Mouse (Mus musculus) heart, embryonic 12.5 days (tissue): ENCODE measurements at regions not wholly inside any gene's neighbourhood (a gene's known extent, or its start where the extent isn't known, plus 50 kb on each side); places are given as distances from the start of the nearest gene placed in this dataset.

Experiments used
- ATAC-seq: fragments of 200-750 bp; cut with Nextera tagmentation; 2 replicates; pipeline ENCODE4 v1.8.0; 2017; ENCODE audit warnings: moderate TSS enrichment, moderate library complexity; ENCODE audit not compliant: insufficient number of reproducible peaks, low FRiP score
- H3K27ac ChIP-seq: fragments of 300-500 bp; sonication (generic); 2 replicates; pipeline ENCODE4 v1.5.1; 2016; ENCODE audit warnings: mild to moderate bottlenecking, moderate library complexity; ENCODE audit not compliant: poor library complexity, severe bottlenecking
- H3K27me3 ChIP-seq: fragments of 300-500 bp; sonication (generic); replicated peaks from 2 replicates; pipeline ENCODE4 v1.6.1; 2016; ENCODE audit warnings: mild to moderate bottlenecking, moderate library complexity
- H3K36me3 ChIP-seq: fragments of 300-500 bp; sonication (generic); 2 replicates; pipeline ENCODE4 v1.6.1; 2016; ENCODE audit warnings: mild to moderate bottlenecking, moderate library complexity
- H3K4me1 ChIP-seq: fragments of 300-500 bp; sonication (generic); replicated peaks from 2 replicates; pipeline ENCODE4 v1.6.1; 2016; ENCODE audit warnings: mild to moderate bottlenecking
- H3K4me2 ChIP-seq: fragments of 300-500 bp; sonication (generic); 2 replicates; pipeline ENCODE4 v1.6.1; 2016; ENCODE audit warnings: mild to moderate bottlenecking, moderate library complexity
- H3K4me3 ChIP-seq: fragments of 300-500 bp; sonication (generic); 2 replicates; pipeline ENCODE4 v1.5.1; 2016; ENCODE audit warnings: mild to moderate bottlenecking
- H3K9ac ChIP-seq: fragments of 300-500 bp; sonication (generic); 2 replicates; pipeline ENCODE4 v1.6.1; 2016; ENCODE audit warnings: mild to moderate bottlenecking, moderate library complexity
- H3K9me3 ChIP-seq: fragments of 300-500 bp; sonication (generic); replicated peaks from 2 replicates; pipeline ENCODE4 v1.6.1; 2016; ENCODE audit warnings: mild to moderate bottlenecking, moderate library complexity
- WGBS: fragments of 180-500 bp; shearing (Covaris S2); methylation state at CpG from one replicate; pipeline ENCODE4 v1.1.7; 2016; 5-methylcytosine and 5-hydroxymethylcytosine counted together

GRCm38 (mm10) chr5:125843259-125843658 lies 311.7 kb downstream of the Tmem132b start:
- H3K27me3 ChIP-seq: no peaks in the 10 kb centered on the region
- no peak overlapping the region for H3K4me2 ChIP-seq
- H3K4me3 ChIP-seq: no peak overlapping the region
- no peaks in the 10 kb centered on the region for H3K36me3 ChIP-seq
- H3K4me1 ChIP-seq: no peaks in the 10 kb centered on the region
- no peak for ATAC-seq
- 59% methylated on average over 6 of the region's 6 CpGs for WGBS
- no peak overlapping the region for H3K27ac ChIP-seq
- no peak overlapping the region for H3K9ac ChIP-seq
- H3K9me3 ChIP-seq: peaks cover 34% of the 10 kb centered on the region

- peaks cover 41% of the 10 kb centered on the region for H3K9me3 ChIP-seq
- no peaks in the 10 kb centered on the region for H3K4me1 ChIP-seq
- H3K4me2 ChIP-seq: no peak overlapping the region
- no peak for ATAC-seq
- no peak overlapping the region for H3K27ac ChIP-seq
- WGBS: 77% methylated on average over 7 of the region's 7 CpGs
- no peak overlapping the region for H3K9ac ChIP-seq
- no peaks in the 10 kb centered on the region for H3K36me3 ChIP-seq
- no peak overlapping the region for H3K4me3 ChIP-seq
- no peaks in the 10 kb centered on the region for H3K27me3 ChIP-seq
Observed at GRCm38 (mm10) chr5:125849722-125850121, 318.1 kb downstream of the Tmem132b start.

- no peaks in the 10 kb centered on the region for H3K36me3 ChIP-seq
- 71% methylated on average over 9 of the region's 9 CpGs for WGBS
- no peak overlapping the region for H3K4me3 ChIP-seq
- H3K9ac ChIP-seq: no peak overlapping the region
- H3K4me2 ChIP-seq: no peak overlapping the region
- no peak for ATAC-seq
- no peak overlapping the region for H3K27ac ChIP-seq
- H3K9me3 ChIP-seq: peaks cover 31% of the 10 kb centered on the region
- H3K4me1 ChIP-seq: no peaks in the 10 kb centered on the region
- H3K27me3 ChIP-seq: no peaks in the 10 kb centered on the region
Observed at GRCm38 (mm10) chr5:125876296-125876695, 344.7 kb downstream of the Tmem132b start.

- Histone ChIP-seq H3K4me1 (no peaks in the 10 kb centered on the region), H3K4me2 (no peak overlapping the region), H3K4me3 (no peak overlapping the region), H3K36me3 (no peaks in the 10 kb centered on the region), H3K27ac (no peak overlapping the region), H3K9me3 (peaks cover 21% of the 10 kb centered on the region; the same call in 1 of the 2 replicates), H3K9ac (no peak overlapping the region), H3K27me3 (no peaks in the 10 kb centered on the region)
- no peak for ATAC-seq
- 69% methylated on average over 2 of the region's 2 CpGs for WGBS
Observed at GRCm38 (mm10) chr5:125888840-125889239, 357.3 kb downstream of the Tmem132b start.

GRCm38 (mm10) chr5:125893864-125894263 lies 362.3 kb downstream of the Tmem132b start:
- 66% methylated on average over 6 of the region's 6 CpGs for WGBS
- Histone ChIP-seq H3K9me3 (peaks cover 24% of the 10 kb centered on the region), H3K36me3 (no peaks in the 10 kb centered on the region), H3K27ac (no peak overlapping the region), H3K27me3 (no peaks in the 10 kb centered on the region), H3K4me1 (no peaks in the 10 kb centered on the region), H3K4me2 (no peak overlapping the region), H3K9ac (no peak overlapping the region), H3K4me3 (no peak overlapping the region)
- ATAC-seq: no peak

GRCm38 (mm10) chr5:125902038-125902437 lies 370.5 kb downstream of the Tmem132b start:
- Histone ChIP-seq H3K4me2 (no peak overlapping the region), H3K27ac (no peak overlapping the region), H3K9ac (no peak overlapping the region), H3K9me3 (peaks cover 20% of the 10 kb centered on the region; the same call in 1 of the 2 replicates), H3K4me1 (no peaks in the 10 kb centered on the region), H3K36me3 (no peaks in the 10 kb centered on the region), H3K4me3 (no peak overlapping the region), H3K27me3 (no peaks in the 10 kb centered on the region)
- ATAC-seq: no peak
- 74% methylated on average over 4 of the region's 4 CpGs for WGBS

GRCm38 (mm10) chr5:125904426-125904825 lies 372.9 kb downstream of the Tmem132b start:
- H3K4me3 ChIP-seq: no peak overlapping the region
- no peaks in the 10 kb centered on the region for H3K27me3 ChIP-seq
- no peak overlapping the region for H3K4me2 ChIP-seq
- H3K9me3 ChIP-seq: peaks cover 22% of the 10 kb centered on the region
- H3K27ac ChIP-seq: no peak overlapping the region
- ATAC-seq: no peak
- no peak overlapping the region for H3K9ac ChIP-seq
- H3K36me3 ChIP-seq: no peaks in the 10 kb centered on the region
- no peaks in the 10 kb centered on the region for H3K4me1 ChIP-seq
- 78% methylated on average over 5 of the region's 5 CpGs for WGBS

GRCm38 (mm10) chr5:125907332-125907731 lies 375.8 kb downstream of the Tmem132b start:
- Histone ChIP-seq H3K4me1 (no peaks in the 10 kb centered on the region), H3K4me3 (no peak overlapping the region), H3K9ac (no peak overlapping the region), H3K27ac (no peak overlapping the region), H3K9me3 (peaks cover 30% of the 10 kb centered on the region), H3K4me2 (no peak overlapping the region), H3K27me3 (no peaks in the 10 kb centered on the region), H3K36me3 (no peaks in the 10 kb centered on the region)
- ATAC-seq: no peak
- WGBS: 79% methylated on average over 4 of the region's 4 CpGs

- no peak overlapping the region for H3K9ac ChIP-seq
- 87% methylated on average over 5 of the region's 5 CpGs for WGBS
- no peaks in the 10 kb centered on the region for H3K4me1 ChIP-seq
- no peak overlapping the region for H3K27ac ChIP-seq
- H3K36me3 ChIP-seq: no peaks in the 10 kb centered on the region
- no peak overlapping the region for H3K4me3 ChIP-seq
- no peak for ATAC-seq
- H3K4me2 ChIP-seq: no peak overlapping the region
- peaks cover 28% of the 10 kb centered on the region for H3K9me3 ChIP-seq
- no peaks in the 10 kb centered on the region for H3K27me3 ChIP-seq
Observed at GRCm38 (mm10) chr5:125907909-125908308, 376.3 kb downstream of the Tmem132b start.

- no peak for ATAC-seq
- Histone ChIP-seq H3K9me3 (peaks cover 18% of the 10 kb centered on the region), H3K4me2 (no peak overlapping the region), H3K27me3 (no peaks in the 10 kb centered on the region), H3K9ac (no peak overlapping the region), H3K36me3 (no peaks in the 10 kb centered on the region), H3K4me3 (no peak overlapping the region), H3K27ac (no peak overlapping the region), H3K4me1 (no peaks in the 10 kb centered on the region)
- WGBS: 83% methylated on average over 4 of the region's 4 CpGs
Observed at GRCm38 (mm10) chr5:125915857-125916256, 384.3 kb downstream of the Tmem132b start.

GRCm38 (mm10) chr5:125920965-125921364 lies 389.4 kb downstream of the Tmem132b start:
- Histone ChIP-seq H3K27me3 (no peaks in the 10 kb centered on the region), H3K27ac (no peak overlapping the region), H3K9me3 (peaks cover 6% of the 10 kb centered on the region), H3K4me3 (no peak overlapping the region), H3K4me1 (no peaks in the 10 kb centered on the region), H3K36me3 (no peaks in the 10 kb centered on the region), H3K4me2 (no peak overlapping the region), H3K9ac (no peak overlapping the region)
- WGBS: 28% methylated on average over 11 of the region's 11 CpGs
- ATAC-seq: no peak

- Histone ChIP-seq H3K4me3 (no peak overlapping the region), H3K9me3 (0 out of 2 replicates have a peak, but pooled peaks cover 5% of the 10 kb centered on the region), H3K36me3 (no peaks in the 10 kb centered on the region), H3K4me2 (no peak overlapping the region), H3K27me3 (no peaks in the 10 kb centered on the region), H3K27ac (no peak overlapping the region), H3K4me1 (no peaks in the 10 kb centered on the region), H3K9ac (no peak overlapping the region)
- no peak for ATAC-seq
- 67% methylated on average over 7 of the region's 7 CpGs for WGBS
Observed at GRCm38 (mm10) chr5:125925856-125926497, 394.4 kb downstream of the Tmem132b start.
